Mouse (Mus musculus) stomach, postnatal 0 days (tissue): ENCODE results near the gene Gucy2d.

Experiments used
- CTCF ChIP-seq: IDR thresholded peaks from 2 replicates; pipeline ENCODE4 v1.5.1; 2016; ENCODE audit warnings: antibody characterized with exemption, low read depth, mild to moderate bottlenecking, moderate library complexity
- EP300 ChIP-seq: optimal IDR thresholded peaks from 2 replicates; pipeline ENCODE3; 2016; ENCODE audit warnings: antibody characterized with exemption

DNA sequence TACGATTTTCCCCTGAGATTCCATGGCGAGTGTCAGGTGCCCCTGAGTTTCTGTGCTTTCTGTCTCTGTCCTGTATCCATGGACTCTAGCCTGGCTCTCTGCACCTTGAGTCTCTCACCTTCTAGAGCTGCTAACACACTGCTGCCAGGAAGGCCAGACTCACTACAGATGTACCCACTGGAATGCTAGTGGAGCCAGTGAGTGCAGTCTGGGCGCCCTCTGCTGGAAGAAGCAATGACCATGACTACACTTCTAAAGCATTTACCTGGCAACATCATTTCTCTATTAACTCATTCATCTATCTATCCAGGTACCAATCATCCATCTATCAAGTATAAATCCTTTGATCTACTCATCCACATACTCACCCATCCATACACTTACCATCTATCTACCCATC lies 9.4 kb upstream of the Gucy2d start:
- TF ChIP-seq EP300 (no peak), CTCF (peak; percentile 97)
